Mouse (Mus musculus): ENCODE results near the gene Tcf7l2. TPM values are rescaled to one million over a fixed set of nuclear protein-coding genes. Genes with fewer than 3 reads are reported as not detected.
A peak's percentile ranks its signal among the peaks of the same experiment; 100 is the strongest.

The Tcf7l2 gene
- polyA plus RNA-seq, 1 experiment from 2014 or later: 57.1 TPM

DNA sequence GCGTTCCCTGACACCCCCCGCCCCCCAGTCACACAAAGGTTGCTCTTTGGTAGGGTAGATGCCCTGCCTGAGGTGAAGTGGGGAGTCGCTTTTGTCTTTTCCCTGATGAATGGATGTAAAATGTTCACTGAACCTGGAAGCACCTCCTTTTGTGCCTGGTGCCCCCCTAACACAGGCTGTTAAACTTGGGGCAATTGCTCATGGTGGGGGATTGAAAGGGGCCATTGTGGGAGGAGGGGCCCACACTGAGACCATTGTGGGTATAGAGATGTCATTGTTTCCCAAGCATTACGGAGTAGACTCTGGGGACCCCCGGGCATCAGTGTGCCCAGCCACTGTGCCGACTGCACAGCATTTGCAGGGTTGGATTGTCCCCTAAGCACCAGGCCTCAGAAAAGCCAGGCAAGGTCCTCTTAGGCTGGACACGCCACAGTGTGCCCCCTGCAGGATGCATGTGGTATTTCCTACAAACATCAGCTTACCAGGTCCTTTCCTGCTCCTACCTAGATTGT is 135.8 kb downstream of the Tcf7l2 start:
- H3K27me3 ChIP-seq (replicated peaks; ENCODE audit: control insufficient read depth, insufficient read depth, low read length): no peaks in the 10 kb centered on the region
- no peaks in the 10 kb centered on the region for H3K36me3 ChIP-seq (ENCODE audit: control insufficient read depth, insufficient read depth, low read length)
- H3K27ac ChIP-seq (ENCODE audit: low read length): no peak overlapping the region
- H3K9ac ChIP-seq (ENCODE audit: low read depth, low read length): no peak overlapping the region
- H3K4me1 ChIP-seq (ENCODE audit: control insufficient read depth, insufficient read depth, low read length): peaks cover 15% of the 10 kb centered on the region
- peak; percentile 44; the same call in 1 of the 2 replicates for ATAC-seq
- no peak overlapping the region for H3K4me2 ChIP-seq (ENCODE audit: low read depth, low read length)
- H3K4me3 ChIP-seq (ENCODE audit: low read length): no peak overlapping the region
- 61% methylated on average over 7 of the region's 7 CpGs for WGBS
- no peaks in the 10 kb centered on the region for H3K9me3 ChIP-seq (ENCODE audit: control insufficient read depth, low read length)

DNA sequence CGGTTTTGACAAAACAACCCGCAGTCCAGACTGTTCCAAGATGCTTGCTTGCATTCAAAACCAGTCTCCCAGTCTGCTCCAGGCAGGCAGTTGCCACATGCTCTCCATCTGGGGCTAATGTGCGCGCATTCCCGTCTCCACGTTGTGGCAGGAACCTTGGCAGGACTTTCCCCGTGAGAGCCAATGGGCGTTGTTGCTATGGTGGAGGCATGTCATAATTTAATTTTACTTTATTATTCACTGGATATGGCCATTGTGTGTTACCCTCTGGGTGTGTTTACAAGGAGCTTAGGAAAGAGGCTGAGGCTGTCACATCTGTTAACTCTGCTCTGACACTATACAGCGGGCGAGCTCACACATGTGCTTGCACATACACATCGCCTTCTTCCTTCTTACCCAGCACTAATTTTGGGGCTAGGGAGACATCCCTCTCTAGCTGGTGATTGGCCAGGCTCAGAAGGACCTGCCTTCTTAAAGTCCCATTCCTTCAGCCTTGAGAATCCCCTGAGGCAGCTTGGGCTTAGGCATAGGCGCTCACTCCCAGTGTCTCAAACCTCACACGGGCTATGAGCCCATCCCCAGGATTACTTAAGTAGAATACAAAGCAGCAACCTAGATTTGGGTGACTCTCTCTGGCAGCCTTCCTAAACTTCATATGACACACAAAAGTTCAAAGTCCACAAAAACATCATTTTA is 139.2 kb downstream of the Tcf7l2 start:
- H3K9ac ChIP-seq (ENCODE audit: low read depth, low read length): no peak overlapping the region
- H3K36me3 ChIP-seq (ENCODE audit: control insufficient read depth, insufficient read depth, low read length): no peaks in the 10 kb centered on the region
- WGBS: 63% methylated on average over 13 of the region's 13 CpGs
- H3K9me3 ChIP-seq (ENCODE audit: control insufficient read depth, low read length): no peaks in the 10 kb centered on the region
- peaks cover 12% of the 10 kb centered on the region for H3K4me1 ChIP-seq (ENCODE audit: control insufficient read depth, insufficient read depth, low read length)
- ATAC-seq: peak; percentile 40; the same call in 1 of the 2 replicates
- no peak overlapping the region for H3K27ac ChIP-seq (ENCODE audit: low read length)
- H3K27me3 ChIP-seq (replicated peaks; ENCODE audit: control insufficient read depth, insufficient read depth, low read length): no peaks in the 10 kb centered on the region
- no peak overlapping the region for H3K4me3 ChIP-seq (ENCODE audit: low read length)
- H3K4me2 ChIP-seq (ENCODE audit: low read depth, low read length): no peak overlapping the region

DNA sequence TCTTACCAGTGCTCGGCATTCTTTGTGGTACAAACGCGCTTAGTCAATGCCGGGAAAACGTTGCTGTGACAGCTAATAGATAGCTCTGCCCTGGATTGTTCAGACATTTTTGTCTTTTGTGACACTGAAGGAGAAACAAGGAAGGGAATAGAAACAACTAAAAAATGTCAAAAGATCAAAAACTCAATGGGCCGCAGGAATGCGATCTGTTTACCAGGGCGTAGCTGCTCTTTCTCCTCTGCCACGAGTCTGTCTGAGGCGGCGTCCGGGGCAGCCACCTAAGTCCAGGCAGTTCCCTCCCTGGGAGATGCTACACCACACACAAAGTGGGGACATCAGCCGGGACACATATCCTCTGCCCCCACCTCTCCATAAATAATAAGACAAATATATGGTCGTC is 144.9 kb downstream of the Tcf7l2 start:
- WGBS: 72% methylated on average over 14 of the region's 14 CpGs
- ATAC-seq: no peak
- Histone ChIP-seq H3K27ac (ENCODE audit: low read length) (no peak overlapping the region), H3K4me3 (ENCODE audit: low read length) (no peak overlapping the region), H3K9ac (ENCODE audit: low read depth, low read length) (no peak overlapping the region), H3K36me3 (ENCODE audit: control insufficient read depth, insufficient read depth, low read length) (no peaks in the 10 kb centered on the region), H3K4me2 (ENCODE audit: low read depth, low read length) (no peak overlapping the region), H3K27me3 (replicated peaks; ENCODE audit: control insufficient read depth, insufficient read depth, low read length) (no peaks in the 10 kb centered on the region), H3K4me1 (ENCODE audit: control insufficient read depth, insufficient read depth, low read length) (no peaks in the 10 kb centered on the region), H3K9me3 (ENCODE audit: control insufficient read depth, low read length) (no peaks in the 10 kb centered on the region)

- Histone ChIP-seq H3K4me3 (ENCODE audit: low read length) (no peak overlapping the region), H3K4me2 (ENCODE audit: low read depth, low read length) (no peak overlapping the region), H3K27me3 (replicated peaks; ENCODE audit: control insufficient read depth, insufficient read depth, low read length) (no peaks in the 10 kb centered on the region), H3K9ac (ENCODE audit: low read depth, low read length) (no peak overlapping the region), H3K27ac (ENCODE audit: low read length) (no peak overlapping the region), H3K4me1 (ENCODE audit: control insufficient read depth, insufficient read depth, low read length) (peaks cover 16% of the 10 kb centered on the region), H3K36me3 (ENCODE audit: control insufficient read depth, insufficient read depth, low read length) (no peaks in the 10 kb centered on the region), H3K9me3 (ENCODE audit: control insufficient read depth, low read length) (no peaks in the 10 kb centered on the region)
- 71% methylated on average over 9 of the region's 9 CpGs for WGBS
- ATAC-seq: no peak
These were observed 150.1 kb downstream of the Tcf7l2 start for GRCm38 (mm10) chr19:55891692-55892183.

GRCm38 (mm10) chr19:55893557-55893956 is 151.9 kb downstream of the Tcf7l2 start:
- Histone ChIP-seq H3K4me2 (ENCODE audit: low read depth, low read length) (no peak overlapping the region), H3K36me3 (ENCODE audit: control insufficient read depth, insufficient read depth, low read length) (no peaks in the 10 kb centered on the region), H3K27me3 (replicated peaks; ENCODE audit: control insufficient read depth, insufficient read depth, low read length) (no peaks in the 10 kb centered on the region), H3K9me3 (ENCODE audit: control insufficient read depth, low read length) (no peaks in the 10 kb centered on the region), H3K4me1 (ENCODE audit: control insufficient read depth, insufficient read depth, low read length) (peaks cover 27% of the 10 kb centered on the region), H3K4me3 (ENCODE audit: low read length) (no peak overlapping the region), H3K27ac (ENCODE audit: low read length) (no peak overlapping the region), H3K9ac (ENCODE audit: low read depth, low read length) (no peak overlapping the region)
- 83% methylated on average over 11 of the region's 11 CpGs for WGBS
- no peak for ATAC-seq

- Histone ChIP-seq H3K9me3 (ENCODE audit: control insufficient read depth, low read length) (no peaks in the 10 kb centered on the region), H3K4me3 (ENCODE audit: low read length) (no peak overlapping the region), H3K27ac (ENCODE audit: low read length) (no peak overlapping the region), H3K4me2 (ENCODE audit: low read depth, low read length) (no peak overlapping the region), H3K27me3 (replicated peaks; ENCODE audit: control insufficient read depth, insufficient read depth, low read length) (no peaks in the 10 kb centered on the region), H3K36me3 (ENCODE audit: control insufficient read depth, insufficient read depth, low read length) (no peaks in the 10 kb centered on the region), H3K4me1 (ENCODE audit: control insufficient read depth, insufficient read depth, low read length) (peaks cover 29% of the 10 kb centered on the region), H3K9ac (ENCODE audit: low read depth, low read length) (no peak overlapping the region)
- no peak for ATAC-seq
- WGBS: 80% methylated on average over 9 of the region's 9 CpGs
These were observed 152.8 kb downstream of the Tcf7l2 start for GRCm38 (mm10) chr19:55894396-55894795.

GRCm38 (mm10) chr19:55895317-55895716 is 153.7 kb downstream of the Tcf7l2 start:
- Histone ChIP-seq H3K4me3 (ENCODE audit: low read length) (peak overlapping the region; percentile 30), H3K4me2 (ENCODE audit: low read depth, low read length) (peak overlapping the region; percentile 68), H3K27ac (ENCODE audit: low read length) (no peak overlapping the region), H3K9me3 (ENCODE audit: control insufficient read depth, low read length) (no peaks in the 10 kb centered on the region), H3K4me1 (ENCODE audit: control insufficient read depth, insufficient read depth, low read length) (peaks cover 35% of the 10 kb centered on the region), H3K27me3 (replicated peaks; ENCODE audit: control insufficient read depth, insufficient read depth, low read length) (no peaks in the 10 kb centered on the region), H3K9ac (ENCODE audit: low read depth, low read length) (peak overlapping the region; percentile 47; the same call in 1 of the 2 replicates), H3K36me3 (ENCODE audit: control insufficient read depth, insufficient read depth, low read length) (no peaks in the 10 kb centered on the region)
- 3% methylated on average over 27 of the region's 27 CpGs for WGBS
- peak; percentile 68; the same call in 1 of the 2 replicates for ATAC-seq

DNA sequence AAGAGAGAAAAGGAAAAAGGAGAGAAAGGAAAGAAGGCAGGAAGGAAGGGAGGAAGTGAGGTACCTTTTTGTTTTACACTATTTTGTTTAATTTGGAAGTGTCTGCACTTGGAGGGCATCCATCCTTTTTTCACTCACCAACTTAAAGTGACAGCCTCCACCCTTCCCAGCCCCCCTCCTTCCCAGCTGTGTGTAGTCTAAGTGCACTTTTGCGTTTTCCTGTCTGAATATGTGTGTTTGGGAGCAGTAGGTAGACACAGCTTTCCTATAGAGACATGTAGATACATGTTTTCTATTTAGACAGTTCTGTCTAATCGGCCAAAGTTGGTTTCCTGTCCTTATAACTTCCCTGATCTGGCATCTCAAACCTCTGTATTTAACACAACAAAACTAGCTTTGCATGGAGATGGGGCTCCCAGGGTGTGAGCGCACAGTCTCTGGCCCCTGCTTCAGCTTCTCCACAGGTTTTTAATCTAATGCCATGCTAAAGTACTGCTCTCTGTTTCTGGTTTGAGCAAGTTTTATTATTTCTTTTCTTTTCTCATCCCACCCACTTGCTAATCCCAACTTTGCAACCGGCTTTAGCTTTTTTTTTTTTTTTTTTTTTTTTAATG is 154.3 kb downstream of the Tcf7l2 start:
- H3K4me3 ChIP-seq (ENCODE audit: low read length): peak overlapping the region; percentile 30; the same call in 1 of the 2 replicates
- 46% methylated on average over 4 of the region's 4 CpGs for WGBS
- H3K27me3 ChIP-seq (replicated peaks; ENCODE audit: control insufficient read depth, insufficient read depth, low read length): no peaks in the 10 kb centered on the region
- ATAC-seq: no peak
- peak overlapping the region; percentile 68 for H3K4me2 ChIP-seq (ENCODE audit: low read depth, low read length)
- H3K27ac ChIP-seq (ENCODE audit: low read length): no peak overlapping the region
- no peaks in the 10 kb centered on the region for H3K9me3 ChIP-seq (ENCODE audit: control insufficient read depth, low read length)
- H3K4me1 ChIP-seq (ENCODE audit: control insufficient read depth, insufficient read depth, low read length): peaks cover 35% of the 10 kb centered on the region
- no peaks in the 10 kb centered on the region for H3K36me3 ChIP-seq (ENCODE audit: control insufficient read depth, insufficient read depth, low read length)
- no peak overlapping the region for H3K9ac ChIP-seq (ENCODE audit: low read depth, low read length)

DNA sequence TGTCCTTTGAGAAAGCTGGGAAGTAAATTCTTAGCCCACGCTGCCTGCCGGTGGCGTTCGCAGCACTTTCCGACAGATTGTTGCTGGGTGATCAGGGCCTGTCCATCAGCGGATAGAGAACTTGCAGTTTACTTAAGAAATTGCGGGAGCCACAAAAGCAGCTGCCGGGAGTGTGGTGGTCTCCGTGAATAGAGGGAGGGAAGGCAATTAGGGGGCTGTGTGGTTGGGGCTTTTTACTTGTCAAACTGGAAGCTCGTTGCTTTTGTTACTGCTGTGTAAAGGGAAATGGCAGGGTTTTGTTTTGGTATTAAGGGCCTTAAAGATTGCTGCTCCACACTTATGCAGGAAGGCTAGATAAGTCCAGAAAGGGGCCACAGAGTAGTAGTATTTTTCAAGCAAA is 155.0 kb downstream of the Tcf7l2 start:
- Histone ChIP-seq H3K27me3 (replicated peaks; ENCODE audit: control insufficient read depth, insufficient read depth, low read length) (no peaks in the 10 kb centered on the region), H3K36me3 (ENCODE audit: control insufficient read depth, insufficient read depth, low read length) (no peaks in the 10 kb centered on the region), H3K4me1 (ENCODE audit: control insufficient read depth, insufficient read depth, low read length) (peaks cover 35% of the 10 kb centered on the region), H3K27ac (ENCODE audit: low read length) (no peak overlapping the region), H3K9ac (ENCODE audit: low read depth, low read length) (0 out of 2 replicates have a peak overlapping the region, but pooled peaks have one; percentile 20), H3K4me3 (ENCODE audit: low read length) (no peak overlapping the region), H3K9me3 (ENCODE audit: control insufficient read depth, low read length) (no peaks in the 10 kb centered on the region), H3K4me2 (ENCODE audit: low read depth, low read length) (no peak overlapping the region)
- no peak for ATAC-seq
- 47% methylated on average over 10 of the region's 10 CpGs for WGBS

Data from intestine, embryonic 16.5 days (tissue).